Mouse (Mus musculus) heart, postnatal 0 days (tissue): ENCODE measurements at regions not wholly inside any gene's neighbourhood (a gene's known extent, or its start where the extent isn't known, plus 50 kb on each side); places are given as distances from the start of the nearest gene placed in this dataset.

Source experiments
- ATAC-seq: fragments of 200-750 bp; cut with Nextera tagmentation; 2 replicates; pipeline ENCODE4 v1.8.0; 2017; ENCODE audit warnings: low read depth, moderate number of reproducible peaks, moderate library complexity; ENCODE audit not compliant: insufficient read depth
- DNase-seq: peaks from one replicate; pipeline ENCODE4 v3.0.0-alpha.2; 2016; ENCODE audit warnings: low spot score
- H3K27ac ChIP-seq: fragments of 300-500 bp; sonication (generic); 2 replicates; pipeline ENCODE4 v1.5.1; 2014; ENCODE audit warnings: low read depth, mild to moderate bottlenecking
- H3K27me3 ChIP-seq: fragments of 300-500 bp; sonication (generic); 2 replicates; pipeline ENCODE4 v1.6.1; 2014; ENCODE audit warnings: low read length, mixed read lengths; ENCODE audit not compliant: control insufficient read depth, insufficient read depth
- H3K36me3 ChIP-seq: fragments of 300-500 bp; sonication (generic); replicated peaks from 2 replicates; pipeline ENCODE4 v1.6.1; 2014; ENCODE audit warnings: low read length, mixed read lengths; ENCODE audit not compliant: control insufficient read depth, insufficient read depth
- H3K4me1 ChIP-seq: fragments of 300-500 bp; sonication (generic); 2 replicates; pipeline ENCODE4 v1.6.1; 2014; ENCODE audit warnings: antibody characterized with exemption; ENCODE audit not compliant: control insufficient read depth, insufficient read depth
- H3K4me2 ChIP-seq: fragments of 300-500 bp; sonication (generic); 2 replicates; pipeline ENCODE4 v1.6.1; 2014; ENCODE audit warnings: low read depth, mild to moderate bottlenecking, low read length, moderate library complexity
- H3K4me3 ChIP-seq: fragments of 300-500 bp; sonication (generic); 2 replicates; pipeline ENCODE4 v1.5.1; 2014; ENCODE audit warnings: low read depth, low read length
- H3K9ac ChIP-seq: fragments of 300-500 bp; sonication (generic); replicated peaks from 2 replicates; pipeline ENCODE4 v1.6.1; 2014; ENCODE audit warnings: low read depth, low read length, mixed read lengths
- H3K9me3 ChIP-seq: fragments of 300-500 bp; sonication (generic); replicated peaks from 2 replicates; pipeline ENCODE4 v1.6.1; 2016; ENCODE audit warnings: low read length; ENCODE audit not compliant: control insufficient read depth
- CTCF ChIP-seq: IDR thresholded peaks from 2 replicates; pipeline ENCODE4 v1.5.1; 2016; ENCODE audit warnings: antibody characterized with exemption, control low read depth, low read depth
- EP300 ChIP-seq: IDR thresholded peaks from 2 replicates; pipeline ENCODE4 v1.6.1; 2016; ENCODE audit warnings: antibody characterized with exemption, low read depth
- WGBS: fragments of 180-500 bp; shearing (Covaris S2); extraction: QIAGEN DNeasy Blood & Tissue Kit; methylation state at CpG from one replicate; pipeline ENCODE4 v1.1.7; 2014; 5-methylcytosine and 5-hydroxymethylcytosine counted together

DNA sequence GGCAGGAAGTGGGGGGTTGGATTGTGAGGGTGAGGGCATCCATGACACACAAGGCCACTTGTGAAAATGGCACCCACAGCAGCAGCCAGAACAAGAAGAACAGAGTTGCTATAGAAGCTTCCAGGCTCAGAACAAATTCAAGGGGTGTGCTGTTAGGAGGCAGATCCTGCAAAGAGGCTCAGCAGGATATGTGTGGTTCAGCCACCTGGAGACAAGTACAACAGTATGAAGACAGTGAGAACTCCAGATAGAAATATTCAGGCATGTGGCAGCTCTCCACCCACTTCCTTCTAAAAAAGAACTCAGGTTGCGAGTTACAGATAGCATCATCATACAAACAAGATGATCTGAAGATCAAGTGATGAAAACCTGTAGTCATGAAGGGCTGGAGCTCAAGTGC lies 544.9 kb upstream of the Tnp1 start:
- no peak overlapping the region for H3K27ac ChIP-seq
- H3K27me3 ChIP-seq, result no peaks in the 10 kb centered on the region
- no peak overlapping the region for H3K4me2 ChIP-seq
- DNase-seq, result no peak
- peaks cover 9% of the 10 kb centered on the region; the same call in 1 of the 2 replicates for H3K9me3 ChIP-seq
- H3K4me1 ChIP-seq, result no peaks in the 10 kb centered on the region
- WGBS, result 83% methylated on average over 1 of the region's 1 CpGs
- H3K36me3 ChIP-seq, result no peaks in the 10 kb centered on the region
- no peak overlapping the region for H3K4me3 ChIP-seq
- no peak overlapping the region for H3K9ac ChIP-seq
- no peak for TF ChIP-seq EP300
- TF ChIP-seq CTCF, result no peak
- no peak for ATAC-seq

DNA sequence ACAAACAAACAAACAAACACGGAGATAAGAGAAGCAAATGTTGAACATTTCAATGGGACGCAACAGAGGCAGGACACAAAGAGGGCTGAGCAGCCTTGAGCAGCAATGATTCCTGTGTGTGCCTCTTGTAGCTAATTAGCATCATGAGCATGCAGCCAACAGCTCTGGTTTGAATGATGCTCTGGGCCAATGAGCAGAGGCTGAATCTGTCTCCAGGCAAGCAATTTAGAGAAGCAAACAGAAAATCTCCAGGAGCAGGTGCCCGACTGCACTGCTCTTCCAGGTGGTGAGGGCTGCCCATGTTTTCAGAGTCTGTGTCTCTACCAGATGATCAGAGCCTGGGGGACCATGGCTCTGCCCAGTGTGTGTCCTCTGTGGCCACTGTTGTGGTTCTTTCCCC lies 532.2 kb upstream of the Tnp1 start:
- Histone ChIP-seq H3K4me3 (no peak overlapping the region), H3K27me3 (no peaks in the 10 kb centered on the region), H3K9ac (no peak overlapping the region), H3K4me2 (no peak overlapping the region), H3K4me1 (no peaks in the 10 kb centered on the region), H3K27ac (no peak overlapping the region), H3K9me3 (no peaks in the 10 kb centered on the region), H3K36me3 (no peaks in the 10 kb centered on the region)
- 88% methylated on average over 3 of the region's 3 CpGs for WGBS
- no peak for DNase-seq
- TF ChIP-seq EP300 (no peak), CTCF (no peak)
- no peak for ATAC-seq

DNA sequence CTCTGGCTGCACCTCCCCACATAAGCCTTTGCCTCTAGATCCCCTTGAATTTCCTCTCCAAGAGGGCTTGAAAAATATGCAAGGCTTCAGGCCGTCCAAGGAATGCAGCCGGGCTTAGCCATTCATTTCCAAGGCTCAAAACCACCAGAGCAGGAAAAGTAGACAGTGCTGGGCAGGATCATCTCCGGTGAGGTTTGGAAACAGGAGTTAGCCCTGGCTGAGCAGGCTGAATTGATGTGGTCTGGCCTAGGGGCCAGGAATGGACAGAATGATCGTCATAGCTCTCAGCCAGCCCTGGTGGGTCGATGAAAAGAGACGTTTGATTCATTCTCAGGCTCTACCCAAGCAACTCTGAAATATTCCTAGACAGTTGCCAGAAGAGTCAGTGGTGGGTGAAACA lies 529.7 kb upstream of the Tnp1 start:
- Histone ChIP-seq H3K36me3 (no peaks in the 10 kb centered on the region), H3K27me3 (no peaks in the 10 kb centered on the region), H3K27ac (no peak overlapping the region), H3K4me1 (no peaks in the 10 kb centered on the region), H3K9me3 (no peaks in the 10 kb centered on the region), H3K4me3 (no peak overlapping the region), H3K9ac (no peak overlapping the region), H3K4me2 (no peak overlapping the region)
- ATAC-seq, result no peak
- TF ChIP-seq CTCF, result no peak
- 64% methylated on average over 6 of the region's 6 CpGs for WGBS
- DNase-seq, result no peak

DNA sequence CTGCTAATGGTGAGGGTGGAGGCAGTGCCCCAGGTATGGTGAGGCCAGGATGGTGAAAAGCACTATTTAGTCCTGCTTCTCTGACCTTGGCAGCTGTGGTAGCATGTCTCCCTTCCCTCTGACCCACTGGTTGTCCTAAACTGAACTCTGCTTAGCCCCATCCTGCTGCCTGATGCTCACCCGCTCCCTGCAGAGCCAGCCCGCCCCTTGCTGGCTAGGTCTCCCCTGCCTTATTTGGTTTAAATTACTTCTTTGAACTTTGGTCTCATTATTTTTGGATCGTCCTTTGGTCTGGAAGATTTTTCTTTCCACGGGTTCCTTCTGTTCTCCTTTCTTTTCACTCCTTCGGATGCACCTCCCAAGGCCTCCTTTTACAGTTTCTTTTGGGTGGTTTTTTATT lies 525.7 kb upstream of the Tnp1 start:
- 68% methylated on average over 5 of the region's 5 CpGs for WGBS
- Histone ChIP-seq H3K4me3 (no peak overlapping the region), H3K4me2 (no peak overlapping the region), H3K9ac (no peak overlapping the region), H3K4me1 (no peaks in the 10 kb centered on the region), H3K27ac (no peak overlapping the region), H3K27me3 (no peaks in the 10 kb centered on the region), H3K36me3 (no peaks in the 10 kb centered on the region), H3K9me3 (no peaks in the 10 kb centered on the region)
- no peak for ATAC-seq
- DNase-seq, result no peak
- TF ChIP-seq CTCF (no peak), EP300 (no peak)

DNA sequence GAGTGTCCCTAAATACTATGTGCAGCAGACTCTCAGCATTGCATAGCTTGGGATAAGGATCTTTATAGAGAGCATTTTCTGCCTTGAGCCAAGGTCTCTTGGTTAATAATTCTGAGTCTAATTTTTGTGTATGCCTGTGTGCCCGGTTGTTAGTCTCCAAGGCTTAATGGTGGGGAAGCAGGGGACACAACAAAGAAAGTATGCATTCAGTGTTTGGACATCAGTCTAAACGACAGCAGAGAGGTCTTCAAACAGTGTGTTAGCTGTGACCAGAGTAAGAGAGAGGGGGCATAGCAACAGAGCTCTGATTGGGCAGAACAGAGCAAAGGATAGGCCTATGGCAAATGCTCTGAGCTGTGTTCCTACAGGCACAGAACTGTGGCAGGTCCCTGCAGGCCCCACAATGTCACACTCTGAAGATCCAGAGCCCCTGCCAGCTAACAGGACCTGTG lies 522.7 kb upstream of the Tnp1 start:
- 53% methylated on average over 2 of the region's 2 CpGs for WGBS
- DNase-seq, result no peak
- H3K4me1 ChIP-seq, result no peaks in the 10 kb centered on the region
- no peaks in the 10 kb centered on the region for H3K9me3 ChIP-seq
- TF ChIP-seq CTCF, result no peak
- no peak for TF ChIP-seq EP300
- H3K27ac ChIP-seq, result no peak overlapping the region
- no peak overlapping the region for H3K4me2 ChIP-seq
- H3K27me3 ChIP-seq, result no peaks in the 10 kb centered on the region
- H3K36me3 ChIP-seq, result no peaks in the 10 kb centered on the region
- no peak overlapping the region for H3K9ac ChIP-seq
- H3K4me3 ChIP-seq, result no peak overlapping the region
- peak; percentile 75 for ATAC-seq

DNA sequence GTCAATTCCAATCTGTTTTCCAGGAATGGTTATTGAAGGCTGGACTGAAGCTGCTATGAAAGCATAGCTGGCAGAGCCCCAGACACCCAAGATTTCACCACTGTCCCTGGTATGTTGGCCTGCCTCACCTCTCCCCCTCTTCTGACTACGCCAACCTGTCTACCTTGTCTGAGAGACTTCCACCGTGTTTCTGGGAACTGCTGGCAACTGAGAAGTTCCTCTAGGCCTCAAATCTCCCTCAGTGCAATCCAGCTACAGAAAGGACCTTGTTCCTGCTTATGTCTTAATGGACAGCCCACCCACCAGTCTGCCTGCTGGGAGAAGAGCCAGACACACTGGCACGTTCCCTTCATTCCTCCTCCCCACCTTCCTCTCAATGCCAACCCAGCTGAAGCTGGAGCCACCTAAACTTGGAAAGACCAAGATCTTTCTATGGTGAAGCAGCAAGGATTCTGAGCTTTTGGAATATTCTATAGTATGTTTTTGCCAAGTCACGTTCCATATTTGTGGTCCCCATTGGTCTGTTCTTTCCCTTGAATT lies 520.1 kb upstream of the Tnp1 start:
- H3K9me3 ChIP-seq, result no peaks in the 10 kb centered on the region
- DNase-seq (no peak), ATAC-seq (no peak)
- H3K4me1 ChIP-seq, result no peaks in the 10 kb centered on the region
- H3K9ac ChIP-seq, result no peak overlapping the region
- 67% methylated on average over 4 of the region's 4 CpGs for WGBS
- no peaks in the 10 kb centered on the region for H3K27me3 ChIP-seq
- H3K4me3 ChIP-seq, result no peak overlapping the region
- H3K4me2 ChIP-seq, result no peak overlapping the region
- no peaks in the 10 kb centered on the region for H3K36me3 ChIP-seq
- no peak overlapping the region for H3K27ac ChIP-seq
- no peak for TF ChIP-seq EP300
- TF ChIP-seq CTCF, result no peak
